Mouse (Mus musculus) limb, embryonic 14.5 days (tissue): ENCODE measurements around the gene Fezf2. TPM values are rescaled to one million over a fixed set of nuclear protein-coding genes. Genes with fewer than 3 reads are reported as not detected.

Experiments
- ATAC-seq: fragments of 200-750 bp; cut with Nextera tagmentation; 2 replicates; pipeline ENCODE4 v1.8.0; 2017; ENCODE audit warnings: low read depth, moderate number of reproducible peaks, moderate TSS enrichment; ENCODE audit not compliant: low FRiP score
- DNase-seq: peaks from one replicate; pipeline ENCODE4 v3.0.0-alpha.2; 2015; ENCODE audit warnings: low spot score
- H3K27ac ChIP-seq: fragments of 300-500 bp; sonication (generic); replicated peaks from 2 replicates; pipeline ENCODE4 v1.5.1; 2014; ENCODE audit warnings: low read depth, mild to moderate bottlenecking, low read length, moderate library complexity, mixed read lengths
- H3K27me3 ChIP-seq: fragments of 300-500 bp; sonication (generic); 2 replicates; pipeline ENCODE4 v1.6.1; 2014; ENCODE audit warnings: low read length, mixed read lengths; ENCODE audit not compliant: control insufficient read depth, insufficient read depth
- H3K36me3 ChIP-seq: fragments of 300-500 bp; sonication (generic); 2 replicates; pipeline ENCODE4 v1.6.1; 2014; ENCODE audit warnings: mild to moderate bottlenecking, low read length, moderate library complexity, mixed read lengths; ENCODE audit not compliant: control insufficient read depth, insufficient read depth
- H3K4me1 ChIP-seq: fragments of 300-500 bp; sonication (generic); 2 replicates; pipeline ENCODE4 v1.6.1; 2014; ENCODE audit warnings: antibody characterized with exemption, low read length, mixed read lengths; ENCODE audit not compliant: control insufficient read depth, insufficient read depth
- H3K4me2 ChIP-seq: fragments of 300-500 bp; sonication (generic); replicated peaks from 2 replicates; pipeline ENCODE4 v1.6.1; 2014; ENCODE audit warnings: low read depth, mild to moderate bottlenecking, low read length, moderate library complexity; ENCODE audit not compliant: severe bottlenecking
- H3K4me3 ChIP-seq: fragments of 300-500 bp; sonication (generic); replicated peaks from 2 replicates; pipeline ENCODE4 v1.5.1; 2014; ENCODE audit warnings: low read length
- H3K9ac ChIP-seq: fragments of 300-500 bp; sonication (generic); 2 replicates; pipeline ENCODE4 v1.6.1; 2014; ENCODE audit warnings: mild to moderate bottlenecking, low read depth, low read length, moderate library complexity; ENCODE audit not compliant: severe bottlenecking
- H3K9me3 ChIP-seq: fragments of 300-500 bp; sonication (generic); 2 replicates; pipeline ENCODE4 v1.6.1; 2016; ENCODE audit warnings: low read length; ENCODE audit not compliant: control insufficient read depth
- POLR2A ChIP-seq: fragments of 200-500 bp; IDR thresholded peaks from 2 replicates; pipeline ENCODE4 v1.8.0; 2012; ENCODE audit warnings: inconsistent platforms, mild to moderate bottlenecking, moderate library complexity, borderline replicate concordance; ENCODE audit not compliant: insufficient read depth, insufficient read length; ENCODE audit errors: extremely low read depth
- WGBS: fragments of 180-500 bp; shearing (Covaris S2); extraction: QIAGEN DNeasy Blood & Tissue Kit; methylation state at CpG from one replicate; pipeline ENCODE4 v1.1.7; 2014; 5-methylcytosine and 5-hydroxymethylcytosine counted together
- polyA plus RNA-seq, 2 experiments: library from polyadenylated mRNA; depleted of rRNA in 1 of 2; stranded (reverse) in 1 of 2; unstranded in 1 of 2; fragments of >200 nt; fragmentation: Nextera tagmentation in 1 of 2; extraction: Ambion mirVana in 1 of 2; gene quantifications; 2 replicates each; pipeline versions ENCODE4 v1.2.1 to v1.2.3; 2012 to 2014

Fezf2 gene
- 0.10 and 0.54 TPM in 2 replicates for polyA plus RNA-seq (2012; rRNA removed)
- 0.17 TPM in 1 of 2 replicates, not detected in the other for polyA plus RNA-seq (2014; fragmentation: Nextera tagmentation; extraction: Ambion mirVana)

DNA sequence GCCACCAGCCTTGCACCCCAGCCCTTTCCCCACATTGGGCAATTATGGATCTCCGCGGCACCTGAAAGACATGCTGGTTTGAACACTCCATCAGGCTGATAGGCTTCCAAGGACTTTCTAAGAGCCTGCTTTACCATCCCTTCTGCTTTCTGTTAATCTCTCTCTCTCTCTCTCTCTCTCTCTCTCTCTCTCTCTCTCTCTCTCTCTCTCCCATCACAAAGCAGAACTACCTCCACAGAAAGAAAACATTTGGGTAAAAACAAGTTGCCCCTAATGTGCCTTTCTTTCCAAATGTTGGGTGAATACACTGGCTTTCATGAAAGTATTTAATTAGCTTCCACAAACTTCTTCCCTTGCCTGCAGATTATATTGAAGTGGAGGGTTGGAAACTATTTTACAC lies at the start of gene Fezf2:
Gene Fezf2, minus strand, starts transcription at position 101 of the 400 bp plus-strand sequence.
- peaks cover 3% of the 10 kb centered on the region; the same call in 1 of the 2 replicates for H3K4me1 ChIP-seq
- H3K9ac ChIP-seq: no peak within 1 kb of the TSS
- no peak for TF ChIP-seq POLR2A
- no peak for DNase-seq
- 0 out of 2 replicates have a peak within 1 kb of the TSS, but pooled peaks have one; percentile 41 for H3K4me2 ChIP-seq
- 5% methylated on average over 2 of the region's 2 CpGs for WGBS
- H3K36me3 ChIP-seq: no peaks in the 10 kb centered on the region
- peaks cover 97% of the 10 kb centered on the region for H3K27me3 ChIP-seq
- ATAC-seq: no peak
- H3K9me3 ChIP-seq: no peaks in the 10 kb centered on the region
- peak within 1 kb of the TSS; percentile 26; the same call in 1 of the 2 replicates for H3K4me3 ChIP-seq
- no peak within 1 kb of the TSS for H3K27ac ChIP-seq

DNA sequence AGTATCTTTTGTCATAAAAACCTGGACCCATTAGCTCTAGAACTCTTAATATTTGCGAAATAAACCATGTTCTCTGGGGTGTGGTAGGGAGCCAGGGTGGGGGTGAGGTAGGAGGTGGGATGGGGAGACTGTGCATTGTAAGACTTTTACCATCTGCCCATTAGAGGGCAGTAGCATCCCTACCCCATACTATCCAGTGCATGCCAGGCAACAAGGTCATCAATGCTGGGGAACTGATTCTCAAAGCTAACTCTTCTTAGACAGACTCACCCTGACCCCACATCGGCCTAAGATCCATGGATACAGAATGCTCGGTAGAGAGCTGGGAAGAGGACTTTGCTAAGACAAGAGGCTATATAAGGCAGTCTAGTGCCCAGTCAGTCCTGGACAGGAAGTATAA lies 49.6 kb upstream of the Fezf2 start:
- no peak for DNase-seq
- ATAC-seq: no peak
- Histone ChIP-seq H3K27me3 (no peaks in the 10 kb centered on the region), H3K9ac (no peak overlapping the region), H3K4me3 (no peak overlapping the region), H3K27ac (no peak overlapping the region), H3K4me2 (no peak overlapping the region), H3K9me3 (no peaks in the 10 kb centered on the region), H3K4me1 (no peaks in the 10 kb centered on the region), H3K36me3 (no peaks in the 10 kb centered on the region)
- no peak for TF ChIP-seq POLR2A
- WGBS: 80% methylated on average over 3 of the region's 3 CpGs

DNA sequence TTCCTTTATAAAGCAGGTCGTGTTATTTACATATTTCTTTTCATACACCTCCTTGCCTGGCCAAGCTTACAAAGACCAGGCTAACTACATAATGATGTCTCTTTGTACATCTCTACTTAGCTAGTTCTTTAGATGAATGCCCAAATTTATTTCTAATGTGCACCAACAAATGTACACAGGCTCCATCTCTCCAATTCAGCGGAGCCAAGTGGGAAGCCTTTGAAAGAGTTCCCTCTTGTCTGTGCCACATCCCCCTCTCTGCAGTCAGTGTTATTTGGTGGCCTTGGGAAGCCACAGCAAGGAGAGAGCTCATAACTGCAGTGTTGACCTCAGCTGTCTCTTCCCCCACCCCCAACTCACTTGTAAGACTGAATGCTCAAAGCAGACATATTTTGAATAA lies 46.3 kb upstream of the Fezf2 start:
- H3K4me2 ChIP-seq: no peak overlapping the region
- H3K27me3 ChIP-seq: no peaks in the 10 kb centered on the region
- no peak for TF ChIP-seq POLR2A
- H3K36me3 ChIP-seq: no peaks in the 10 kb centered on the region
- no peak overlapping the region for H3K9ac ChIP-seq
- no peak overlapping the region for H3K27ac ChIP-seq
- ATAC-seq (no peak), DNase-seq (no peak)
- no peaks in the 10 kb centered on the region for H3K4me1 ChIP-seq
- 71% methylated on average over 2 of the region's 2 CpGs for WGBS
- no peak overlapping the region for H3K4me3 ChIP-seq
- H3K9me3 ChIP-seq: no peaks in the 10 kb centered on the region

DNA sequence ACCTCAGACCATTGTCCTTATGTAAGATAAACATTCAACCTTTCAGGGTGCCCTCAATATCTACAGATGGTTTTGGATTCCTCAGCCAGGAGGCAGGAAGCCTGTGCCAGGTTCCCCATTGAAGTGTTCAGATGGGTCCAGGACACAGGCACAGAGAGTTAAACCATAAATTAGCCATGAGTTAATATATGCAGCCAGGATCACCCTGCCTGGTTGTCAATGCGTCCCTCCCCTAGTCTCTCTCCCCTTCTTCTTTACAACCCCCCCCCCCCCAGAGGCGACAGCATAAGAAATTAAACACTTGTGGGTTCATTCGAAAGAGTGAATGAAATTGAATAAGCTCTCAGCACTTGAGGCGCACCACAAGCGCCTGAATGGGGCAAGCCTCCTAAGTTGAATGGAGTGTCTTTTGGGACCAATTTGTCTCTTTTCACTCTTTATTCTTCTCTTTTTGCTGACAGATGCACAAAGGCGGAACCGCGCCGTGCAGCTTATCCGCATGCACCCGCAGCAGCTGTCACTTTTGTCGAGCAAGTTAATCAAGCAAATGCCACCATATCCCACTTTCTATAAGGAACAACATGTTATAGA lies 45.4 kb upstream of the Fezf2 start:
- H3K9me3 ChIP-seq: no peaks in the 10 kb centered on the region
- TF ChIP-seq POLR2A: no peak
- no peak overlapping the region for H3K27ac ChIP-seq
- H3K36me3 ChIP-seq: no peaks in the 10 kb centered on the region
- H3K4me3 ChIP-seq: no peak overlapping the region
- H3K4me2 ChIP-seq: no peak overlapping the region
- ATAC-seq (no peak), DNase-seq (no peak)
- H3K9ac ChIP-seq: no peak overlapping the region
- H3K27me3 ChIP-seq: no peaks in the 10 kb centered on the region
- peaks cover 8% of the 10 kb centered on the region for H3K4me1 ChIP-seq
- WGBS: 60% methylated on average over 12 of the region's 12 CpGs

DNA sequence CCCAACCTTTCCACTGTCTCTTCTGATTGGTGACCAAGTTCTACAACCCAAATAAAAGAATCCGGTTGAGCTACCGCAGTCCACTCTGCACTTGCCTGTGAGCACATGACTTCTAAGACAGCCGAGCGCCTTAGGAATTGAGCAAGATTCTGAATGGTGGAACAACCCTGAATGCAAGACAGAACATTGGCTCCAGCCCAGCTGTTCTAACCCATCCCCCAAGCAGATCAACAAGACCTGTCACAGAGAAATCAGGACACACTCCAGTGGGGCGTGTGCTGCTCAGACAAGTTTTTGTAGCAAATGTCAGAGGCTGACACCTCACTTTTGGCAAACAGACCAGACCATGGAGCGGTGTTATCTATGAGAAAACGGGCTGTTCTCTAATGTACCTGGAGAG lies 43.2 kb upstream of the Fezf2 start:
- peaks cover 9% of the 10 kb centered on the region for H3K4me1 ChIP-seq
- ATAC-seq: no peak
- H3K4me2 ChIP-seq: no peak overlapping the region
- H3K9me3 ChIP-seq: no peaks in the 10 kb centered on the region
- H3K36me3 ChIP-seq: no peaks in the 10 kb centered on the region
- TF ChIP-seq POLR2A: no peak
- peak; percentile 15 for DNase-seq
- H3K9ac ChIP-seq: no peak overlapping the region
- no peaks in the 10 kb centered on the region for H3K27me3 ChIP-seq
- WGBS: 79% methylated on average over 7 of the region's 7 CpGs
- no peak overlapping the region for H3K27ac ChIP-seq
- H3K4me3 ChIP-seq: no peak overlapping the region

DNA sequence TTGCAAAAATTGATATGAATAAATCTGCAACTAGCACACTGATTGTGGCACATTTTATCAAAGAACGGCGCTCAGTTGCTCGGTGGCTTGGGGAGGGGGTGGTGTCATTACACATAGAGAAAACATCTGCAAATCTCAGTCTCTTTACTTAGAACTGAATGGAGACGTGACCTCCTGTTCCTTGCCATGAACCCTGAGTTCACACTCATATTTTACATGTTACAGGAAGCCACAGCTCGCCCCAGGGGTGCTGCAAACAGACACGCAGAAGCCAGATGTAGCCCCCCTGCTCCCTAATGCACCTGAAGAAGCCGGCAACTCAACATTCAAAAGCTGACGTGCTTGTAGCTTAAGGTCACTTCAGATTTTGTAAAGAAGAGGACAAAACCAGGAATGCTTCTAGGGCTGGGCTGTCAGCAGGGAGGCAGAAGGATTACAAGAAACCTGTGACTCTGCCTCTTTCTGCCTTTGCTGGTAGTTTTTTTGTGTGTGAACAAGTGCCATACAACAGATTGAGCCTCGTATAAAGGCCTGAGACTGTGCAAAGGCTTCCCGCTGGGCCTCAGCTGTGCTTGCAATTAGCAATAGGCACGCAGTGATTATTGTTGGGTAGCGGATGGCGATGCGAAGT lies 40.9 kb upstream of the Fezf2 start:
- Histone ChIP-seq H3K4me1 (peaks cover 9% of the 10 kb centered on the region), H3K9me3 (no peaks in the 10 kb centered on the region), H3K27me3 (no peaks in the 10 kb centered on the region), H3K4me3 (no peak overlapping the region), H3K4me2 (no peak overlapping the region), H3K36me3 (no peaks in the 10 kb centered on the region), H3K9ac (no peak overlapping the region), H3K27ac (no peak overlapping the region)
- WGBS: 15% methylated on average over 14 of the region's 14 CpGs
- DNase-seq (no peak), ATAC-seq (no peak)
- no peak for TF ChIP-seq POLR2A
